Comparison of ENCODE assay signal across 8 mouse cellular contexts in the genomic region with DNA sequence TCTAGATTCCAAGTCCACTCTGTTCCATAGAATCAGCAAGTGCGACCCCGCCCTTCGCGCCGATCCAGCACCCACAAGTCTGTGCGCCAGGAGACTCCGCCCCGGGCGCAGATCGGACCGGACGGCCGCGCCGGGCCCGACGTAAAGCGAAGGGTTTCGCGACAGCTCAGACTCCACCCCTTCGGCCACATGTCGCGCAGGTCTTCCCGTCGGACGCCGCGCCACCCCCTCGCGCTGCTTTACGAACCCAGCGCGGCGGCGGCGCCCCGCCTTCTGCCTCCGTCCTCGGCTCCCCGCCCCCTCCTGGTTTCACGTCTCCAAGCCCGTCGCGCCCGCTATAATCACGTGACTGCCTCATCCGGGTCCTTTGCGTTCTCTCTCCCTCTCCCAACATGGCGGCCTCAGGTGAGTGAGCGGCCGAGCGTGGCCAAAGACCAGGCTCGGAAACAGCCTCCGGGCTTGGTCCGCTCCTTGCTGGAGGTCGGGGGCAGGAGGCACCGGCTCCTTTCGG. TPM values are rescaled to one million over a fixed set of nuclear protein-coding genes. Genes with fewer than 3 reads are reported as not detected.
DNase-seq lines count a peak whose midpoint lies in the region; ATAC-seq and TF ChIP-seq lines count a peak whose summit lies in the region.

A gene (plus strand): TSS at position 215 of the 511 bp plus-strand sequence.

- no peaks in the 10 kb centered on the region for H3K36me3 ChIP-seq in heart, embryonic 12.5 days
- no peaks in the 10 kb centered on the region for H3K36me3 ChIP-seq in kidney, postnatal 0 days (ENCODE audit: insufficient read depth, low read length)
- peaks cover 2% of the 10 kb centered on the region; the same call in 1 of the 2 replicates for H3K36me3 ChIP-seq in liver, embryonic 11.5 days (ENCODE audit: control insufficient read depth, insufficient read depth, low read length)
- H3K36me3 ChIP-seq in stomach, embryonic 14.5 days (ENCODE audit: control insufficient read depth, insufficient read depth, low read length): no peaks in the 10 kb centered on the region

- DNase-seq in CD4-positive helper T cell, adult 2 months (ENCODE audit: low read depth, low spot score): peak; percentile 100
- DNase-seq in brain, embryonic 18.5 days (ENCODE audit: low read depth, low spot score): peak; percentile 97
- peak; percentile 100 for DNase-seq in kidney, postnatal 0 days (ENCODE audit: low spot score)
- DNase-seq in liver, embryonic 11.5 days (ENCODE audit: low spot score): peak; percentile 98
- peak; percentile 99 for DNase-seq in naive thymus-derived CD4-positive, alpha-beta T cell, adult 2 months (ENCODE audit: low read depth)

- no peaks in the 10 kb centered on the region for H3K9me3 ChIP-seq in heart, embryonic 12.5 days (replicated peaks)
- H3K9me3 ChIP-seq in kidney, postnatal 0 days (replicated peaks; ENCODE audit: low read length): no peaks in the 10 kb centered on the region
- H3K9me3 ChIP-seq in liver, embryonic 11.5 days (ENCODE audit: control insufficient read depth, low read length): no peaks in the 10 kb centered on the region
- no peaks in the 10 kb centered on the region for H3K9me3 ChIP-seq in stomach, embryonic 14.5 days (ENCODE audit: control insufficient read depth, low read depth, low read length)

- under 1% methylated on average over 58 of the region's 58 CpGs for WGBS in heart, embryonic 12.5 days
- WGBS in kidney, postnatal 0 days: under 1% methylated on average over 58 of the region's 58 CpGs
- under 1% methylated on average over 58 of the region's 58 CpGs for WGBS in liver, embryonic 11.5 days
- under 1% methylated on average over 58 of the region's 58 CpGs for WGBS in stomach, embryonic 14.5 days

- H3K27me3 ChIP-seq in heart, embryonic 12.5 days (replicated peaks): no peaks in the 10 kb centered on the region
- no peaks in the 10 kb centered on the region for H3K27me3 ChIP-seq in kidney, postnatal 0 days (ENCODE audit: insufficient read depth, low read length)
- no peaks in the 10 kb centered on the region for H3K27me3 ChIP-seq in liver, embryonic 11.5 days (replicated peaks; ENCODE audit: control insufficient read depth, insufficient read depth, low read length)
- H3K27me3 ChIP-seq in stomach, embryonic 14.5 days (ENCODE audit: control insufficient read depth, insufficient read depth, low read length): no peaks in the 10 kb centered on the region

- peak within 1 kb of the TSS; percentile 99 for H3K4me3 ChIP-seq in heart, embryonic 12.5 days
- peak within 1 kb of the TSS; percentile 81 for H3K4me3 ChIP-seq in kidney, postnatal 0 days (replicated peaks; ENCODE audit: low read depth, low read length)
- H3K4me3 ChIP-seq in liver, embryonic 11.5 days (ENCODE audit: low read depth, low read length): peak within 1 kb of the TSS; percentile 90
- peak within 1 kb of the TSS; percentile 97 for H3K4me3 ChIP-seq in stomach, embryonic 14.5 days (ENCODE audit: low read depth, low read length)

- peak within 1 kb of the TSS; percentile 97 for H3K4me2 ChIP-seq in heart, embryonic 12.5 days
- H3K4me2 ChIP-seq in kidney, postnatal 0 days (ENCODE audit: low read length): peak within 1 kb of the TSS; percentile 66
- peak within 1 kb of the TSS; percentile 91 for H3K4me2 ChIP-seq in liver, embryonic 11.5 days
- H3K4me2 ChIP-seq in stomach, embryonic 14.5 days (replicated peaks; ENCODE audit: low read depth, low read length): peak within 1 kb of the TSS; percentile 63

- peak within 1 kb of the TSS; percentile 94 for H3K27ac ChIP-seq in heart, embryonic 12.5 days (ENCODE audit: poor library complexity, severe bottlenecking)
- H3K27ac ChIP-seq in kidney, postnatal 0 days: peak within 1 kb of the TSS; percentile 96
- peak within 1 kb of the TSS; percentile 94 for H3K27ac ChIP-seq in liver, embryonic 11.5 days (ENCODE audit: low read depth, low read length)
- H3K27ac ChIP-seq in stomach, embryonic 14.5 days (ENCODE audit: low read length): peak within 1 kb of the TSS; percentile 96

- ATAC-seq in erythroid progenitor cell, adult 5-6 weeks (replicated peaks; ENCODE audit: low FRiP score, poor library complexity, severe bottlenecking): peak; percentile 94
- peak; percentile 96 for ATAC-seq in heart, embryonic 12.5 days (ENCODE audit: insufficient number of reproducible peaks, low FRiP score)
- ATAC-seq in kidney, postnatal 0 days (replicated peaks; ENCODE audit: low FRiP score, low read depth): peak; percentile 93
- peak; percentile 93 for ATAC-seq in liver, embryonic 11.5 days (replicated peaks; ENCODE audit: low FRiP score)
- ATAC-seq in stomach, embryonic 14.5 days (ENCODE audit: insufficient number of reproducible peaks, insufficient read depth, low FRiP score, low read depth): peak; percentile 95

- peak within 1 kb of the TSS; percentile 100 for H3K9ac ChIP-seq in heart, embryonic 12.5 days
- peak within 1 kb of the TSS; percentile 89 for H3K9ac ChIP-seq in kidney, postnatal 0 days (ENCODE audit: low read depth, low read length)
- H3K9ac ChIP-seq in liver, embryonic 11.5 days (ENCODE audit: low read depth, low read length): peak within 1 kb of the TSS; percentile 97
- peak within 1 kb of the TSS; percentile 93 for H3K9ac ChIP-seq in stomach, embryonic 14.5 days (replicated peaks; ENCODE audit: low read depth, low read length)

- H3K4me1 ChIP-seq in heart, embryonic 12.5 days (replicated peaks): peaks cover 15% of the 10 kb centered on the region
- H3K4me1 ChIP-seq in kidney, postnatal 0 days (replicated peaks; ENCODE audit: insufficient read depth, low read length): peaks cover 12% of the 10 kb centered on the region
- peaks cover 15% of the 10 kb centered on the region for H3K4me1 ChIP-seq in liver, embryonic 11.5 days (replicated peaks; ENCODE audit: control insufficient read depth, insufficient read depth, low read length)
- peaks cover 16% of the 10 kb centered on the region; the same call in 1 of the 2 replicates for H3K4me1 ChIP-seq in stomach, embryonic 14.5 days (ENCODE audit: control insufficient read depth, insufficient read depth, low read length)

- TF ChIP-seq CTCF in kidney, postnatal 0 days (IDR thresholded peaks at IDR 0.05; ENCODE audit: low read depth): peak; percentile 40; the same call in 1 of the 2 replicates

RNA-seq across cellular contexts. Expression of the gene that starts here (rescaled TPM):
- 34.2 and 49.9 TPM in 2 replicates for total RNA-seq in erythroid progenitor cell, adult 5-6 weeks (2015; ENCODE audit: low replicate concordance)
- total RNA-seq in erythroid progenitor cell, adult 5-6 weeks (2017; ENCODE audit: low replicate concordance): 89.8 and 92.8 TPM in 2 replicates
- 79.9 and 80.2 TPM in 2 replicates for polyA plus RNA-seq in heart, embryonic 12.5 days (2016; fragmentation: Nextera tagmentation; extraction: Ambion mirVana)
- polyA plus RNA-seq in kidney, postnatal 0 days (2015; fragmentation: Nextera tagmentation; extraction: Ambion mirVana): 96.1 and 102 TPM in 2 replicates
- polyA plus RNA-seq in liver, embryonic 11.5 days (2014; fragmentation: Nextera tagmentation; extraction: Ambion mirVana): 154 and 162 TPM in 2 replicates
- 129 and 134 TPM in 2 replicates for polyA plus RNA-seq in stomach, embryonic 14.5 days (2014; fragmentation: Nextera tagmentation; extraction: Ambion mirVana)

Comparison
In these comparisons a context has a peak if more than half of its experiments do, and no peak if none do; other contexts are left out.
1. Peak in every context shown above with its lines: DNase-seq, ATAC-seq, H3K4me3 ChIP-seq and H3K27ac ChIP-seq.